Mouse (Mus musculus) hindbrain, embryonic 14.5 days (tissue): ENCODE measurements around the gene Fra10ac1. TPM values are rescaled to one million over a fixed set of nuclear protein-coding genes. Genes with fewer than 3 reads are reported as not detected.

ENCODE experiments used
- ATAC-seq: fragments of 200-750 bp; cut with Nextera tagmentation; 2 replicates; pipeline ENCODE4 v1.8.0; 2017; ENCODE audit warnings: moderate number of reproducible peaks, mild to moderate bottlenecking, moderate TSS enrichment, moderate library complexity; ENCODE audit not compliant: low FRiP score
- DNase-seq: peaks from one replicate; pipeline ENCODE4 v3.0.0-alpha.2; 2015; ENCODE audit warnings: low spot score
- H3K27ac ChIP-seq: fragments of 300-500 bp; sonication (generic); 2 replicates; pipeline ENCODE4 v1.5.1; 2014; ENCODE audit warnings: mild to moderate bottlenecking, moderate library complexity
- H3K27me3 ChIP-seq: fragments of 300-500 bp; sonication (generic); 2 replicates; pipeline ENCODE4 v1.6.1; 2014; ENCODE audit warnings: mild to moderate bottlenecking, low read length, mixed read lengths; ENCODE audit not compliant: control insufficient read depth, insufficient read depth
- H3K36me3 ChIP-seq: fragments of 300-500 bp; sonication (generic); replicated peaks from 2 replicates; pipeline ENCODE4 v1.6.1; 2014; ENCODE audit not compliant: control insufficient read depth, insufficient read depth
- H3K4me1 ChIP-seq: fragments of 300-500 bp; sonication (generic); replicated peaks from 2 replicates; pipeline ENCODE4 v1.6.1; 2014; ENCODE audit warnings: antibody characterized with exemption, low read length, mixed read lengths; ENCODE audit not compliant: control insufficient read depth, insufficient read depth
- H3K4me2 ChIP-seq: fragments of 300-500 bp; sonication (generic); replicated peaks from 2 replicates; pipeline ENCODE4 v1.6.1; 2014; ENCODE audit warnings: mild to moderate bottlenecking, moderate library complexity
- H3K4me3 ChIP-seq: fragments of 300-500 bp; sonication (generic); replicated peaks from 2 replicates; pipeline ENCODE4 v1.5.1; 2014; ENCODE audit warnings: mild to moderate bottlenecking, low read length
- H3K9ac ChIP-seq: fragments of 300-500 bp; sonication (generic); 2 replicates; pipeline ENCODE4 v1.6.1; 2014
- H3K9me3 ChIP-seq: fragments of 300-500 bp; sonication (generic); 2 replicates; pipeline ENCODE4 v1.6.1; 2016; ENCODE audit warnings: low read length; ENCODE audit not compliant: control insufficient read depth
- WGBS: fragments of 180-500 bp; shearing (Covaris S2); extraction: QIAGEN DNeasy Blood & Tissue Kit; methylation state at CpG from one replicate; pipeline ENCODE4 v1.1.7; 2014; 5-methylcytosine and 5-hydroxymethylcytosine counted together
- polyA plus RNA-seq: library from polyadenylated mRNA; unstranded; fragments of >200 nt; fragmentation: Nextera tagmentation; extraction: Ambion mirVana; gene quantifications from 2 replicates; pipeline ENCODE4 v1.2.1, GENCODE M21; 2014

Fra10ac1 gene
- polyA plus RNA-seq, 1 experiment from 2014 or later: 33.5 TPM

GRCm38 (mm10) chr19:38143540-38144271 is 80.2 kb downstream of the Fra10ac1 start:
- H3K4me1 ChIP-seq: no peaks in the 10 kb centered on the region
- no peak for DNase-seq
- WGBS: 78% methylated on average over 4 of the region's 4 CpGs
- no peaks in the 10 kb centered on the region for H3K27me3 ChIP-seq
- no peak for ATAC-seq
- no peak overlapping the region for H3K9ac ChIP-seq
- H3K27ac ChIP-seq: no peak overlapping the region
- H3K9me3 ChIP-seq: no peaks in the 10 kb centered on the region
- no peak overlapping the region for H3K4me3 ChIP-seq
- H3K36me3 ChIP-seq: no peaks in the 10 kb centered on the region
- no peak overlapping the region for H3K4me2 ChIP-seq

Other genes starting within 250 kb of the Fra10ac1 start
- 2.0 and 3.2 TPM in 2 replicates for gene Myof, start 180.6 kb downstream of the Fra10ac1 start, polyA plus RNA-seq
- 4.6 and 6.8 TPM in 2 replicates for gene Cep55, start 169.1 kb downstream of the Fra10ac1 start, polyA plus RNA-seq
- gene Ffar4, start 127.1 kb downstream of the Fra10ac1 start, polyA plus RNA-seq: 0.20 TPM in 1 of 2 replicates, not detected in the other
- gene Rbp4, start 98.9 kb downstream of the Fra10ac1 start, polyA plus RNA-seq: 5.3 and 9.3 TPM in 2 replicates
- gene Pde6c, start 91.4 kb downstream of the Fra10ac1 start, polyA plus RNA-seq: 0.21 and 0.22 TPM in 2 replicates
- gene Lgi1, start 40.4 kb upstream of the Fra10ac1 start, polyA plus RNA-seq: 22.2 TPM in 2 replicates
- gene Slc35g1, start 171.8 kb upstream of the Fra10ac1 start, polyA plus RNA-seq: 1.1 and 1.2 TPM in 2 replicates